Mouse (Mus musculus) inflammation-experienced regulatory T-cells (primary cell): ENCODE measurements around the gene Slc7a9. TPM values are rescaled to one million over a fixed set of nuclear protein-coding genes. Genes with fewer than 3 reads are reported as not detected.

Experiments
- polyA plus RNA-seq, 2 experiments: library from polyadenylated mRNA; unstranded; fragments of 100-300 nt; shearing (Covaris generic); gene quantifications; one replicate each; pipeline ENCODE4 v1.2.1; 2017

The Slc7a9 gene
- polyA plus RNA-seq = not detected

DNA sequence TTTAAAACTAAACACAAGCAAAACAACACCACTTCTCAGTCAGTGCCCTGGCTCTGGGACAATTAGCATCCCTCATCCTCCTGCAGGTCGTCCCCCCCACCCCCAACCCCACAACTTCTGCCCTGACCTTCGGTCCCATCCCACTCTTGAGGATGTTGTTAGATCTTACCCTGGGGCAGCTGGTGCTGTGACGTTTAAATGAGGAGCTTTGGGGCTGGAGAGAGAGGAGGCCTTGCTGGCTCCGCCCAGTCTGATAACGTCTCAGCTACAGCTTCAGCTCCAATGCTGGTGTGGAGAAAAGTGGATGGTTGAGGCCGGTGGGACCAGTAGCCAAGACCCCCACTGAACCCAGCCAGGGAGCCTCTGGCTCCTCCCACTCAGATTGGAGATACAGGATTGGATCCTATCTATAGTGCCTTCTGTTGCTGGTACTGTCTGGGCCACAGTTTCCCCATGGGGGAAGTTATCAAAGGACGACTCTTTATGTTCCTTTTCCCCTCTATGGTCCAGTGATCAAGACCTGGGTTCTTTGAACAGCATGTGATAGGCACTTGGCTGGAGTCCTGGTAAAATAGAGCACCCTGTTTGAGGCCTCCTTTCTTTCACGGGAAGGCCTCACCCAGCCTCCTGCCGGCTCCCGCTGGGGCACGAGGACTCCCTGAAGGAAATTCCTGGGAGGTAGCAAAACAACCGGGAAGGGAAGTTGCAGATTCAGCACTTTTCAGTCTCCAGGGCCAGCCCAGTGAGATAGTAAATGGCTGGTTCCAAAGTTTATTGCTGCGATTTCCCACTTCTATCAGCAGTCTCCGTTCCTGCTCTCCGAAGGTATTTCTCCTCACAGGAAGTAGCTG, at the start of gene Slc7a9:
TSS of gene Slc7a9 (plus strand) at position 801 of the 851 bp plus-strand sequence.

Other genes starting within 250 kb of the Slc7a9 start
- 1 to 10 TPM in 1 of 2 experiments, not detected in 1; 7.6 TPM for gene Lrp3, start 233.3 kb upstream of the Slc7a9 start, polyA plus RNA-seq
- gene Gpatch1, start 130.4 kb upstream of the Slc7a9 start, polyA plus RNA-seq = 10 to 100 TPM; 20.4 to 21.6 TPM
- gene Rhpn2, start 114.6 kb upstream of the Slc7a9 start, polyA plus RNA-seq = under 1 TPM; 0.66 to 0.95 TPM
- 10 to 100 TPM; 23.8 to 28.5 TPM for gene Faap24, start 52.0 kb upstream of the Slc7a9 start, polyA plus RNA-seq
- gene Cep89, start 51.8 kb upstream of the Slc7a9 start, polyA plus RNA-seq = 10 to 100 TPM; 14.2 to 14.9 TPM
- under 1 TPM; 0.14 to 0.27 TPM for gene Tdrd12, start 88.9 kb downstream of the Slc7a9 start, polyA plus RNA-seq
- 10 to 100 TPM; 56.4 to 67.1 TPM for gene Nudt19, start 107.5 kb downstream of the Slc7a9 start, polyA plus RNA-seq
- under 1 TPM in 1 of 2 experiments, not detected in 1; 0.36 TPM for gene Rgs9bp, start 136.8 kb downstream of the Slc7a9 start, polyA plus RNA-seq
- 10 to 100 TPM; 52.5 to 65.7 TPM for gene Ankrd27, start 137.4 kb downstream of the Slc7a9 start, polyA plus RNA-seq
- 10 to 100 TPM; 84.3 to 88.0 TPM for gene Pdcd5, start 198.7 kb downstream of the Slc7a9 start, polyA plus RNA-seq